Mouse (Mus musculus): Measurements from ENCODE around the gene Bcl11a. TPM values are rescaled to one million over a fixed set of nuclear protein-coding genes. Genes with fewer than 3 reads are reported as not detected.

Gene Bcl11a
- total RNA-seq, 1 experiment from 2014 or later: 102 TPM

DNA sequence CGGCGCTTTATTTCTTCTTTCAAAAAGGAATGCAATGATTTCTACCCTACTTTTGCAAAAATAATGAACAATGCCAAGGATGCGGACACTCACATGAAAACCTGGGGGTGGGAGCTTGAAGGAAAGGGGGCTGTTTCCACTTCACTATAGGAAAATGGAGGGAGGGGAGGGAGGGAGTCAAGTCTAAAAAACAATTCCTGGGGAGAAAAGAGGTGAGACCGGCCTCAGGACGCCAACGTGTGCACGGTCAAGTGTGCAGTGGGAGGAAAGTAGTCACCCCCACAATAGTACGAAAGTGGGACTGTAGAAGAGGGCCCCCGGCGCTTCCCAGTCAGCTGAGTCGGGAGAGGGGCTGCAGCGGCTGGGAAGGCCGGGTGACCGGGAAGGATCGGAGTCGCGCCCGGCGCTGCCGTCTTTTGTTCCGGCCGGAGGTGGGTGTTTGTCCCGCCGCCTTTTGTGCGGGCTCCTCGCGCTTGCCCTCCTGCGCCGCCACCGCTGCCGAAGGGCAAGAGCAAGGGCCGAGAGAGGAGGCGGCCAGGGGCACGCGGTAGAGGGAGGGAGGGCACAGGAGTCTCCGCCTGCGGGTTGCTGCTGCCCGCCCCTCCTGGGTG, 955 bp downstream of the Bcl11a start:
- no peak for ATAC-seq (ENCODE audit: extremely low read depth, insufficient number of reproducible peaks, low FRiP score, poor library complexity, severe bottlenecking)

DNA sequence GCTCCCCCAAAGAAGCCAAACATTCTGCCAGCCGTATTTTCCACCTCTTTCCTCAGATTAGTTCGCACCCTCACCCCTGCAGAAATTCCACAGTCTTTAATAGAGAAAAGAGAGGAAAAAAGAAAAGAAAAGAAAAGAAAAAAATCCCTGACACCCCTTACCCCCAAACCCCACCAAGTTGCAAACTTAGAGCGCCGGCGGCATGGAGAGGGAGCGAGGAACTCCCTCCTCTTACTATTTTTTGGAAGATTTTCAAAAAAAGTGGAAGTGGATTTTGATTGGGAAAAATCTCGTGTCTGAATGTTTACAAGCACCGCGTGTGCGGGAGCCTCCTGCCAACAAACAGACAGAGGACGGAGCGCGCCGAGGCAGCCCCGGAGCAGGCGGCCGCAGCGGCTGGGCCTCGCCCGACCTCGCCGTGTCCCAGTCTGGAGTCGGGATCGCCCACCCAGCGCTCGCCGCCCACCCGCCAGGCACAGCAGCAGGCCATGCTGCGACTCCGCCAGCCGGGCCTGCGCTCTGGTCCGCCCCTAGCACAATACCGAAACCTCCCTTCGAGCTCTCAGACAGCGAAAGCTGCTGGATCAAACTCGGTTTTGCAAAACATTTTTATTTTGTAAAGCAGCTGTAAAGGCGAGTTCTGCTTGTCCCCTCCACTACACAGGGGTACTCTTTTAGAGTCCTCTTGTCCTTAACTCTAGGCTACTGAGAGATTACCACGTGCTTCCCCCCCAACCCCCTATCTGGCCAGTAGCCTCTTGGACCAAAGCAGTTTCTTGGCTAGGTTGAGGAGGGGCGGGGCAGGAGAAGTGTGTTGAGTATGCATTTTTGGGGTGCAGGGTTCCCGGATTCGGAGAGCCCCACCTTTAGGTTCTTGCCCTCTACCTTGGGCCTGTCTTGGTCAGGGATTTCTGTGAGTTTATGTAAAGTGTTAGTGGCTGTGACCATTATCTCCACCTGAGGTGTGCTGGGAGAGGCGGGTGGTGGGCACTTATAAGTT, 1.8 kb downstream of the Bcl11a start:
- no peak for ATAC-seq (ENCODE audit: extremely low read depth, insufficient number of reproducible peaks, low FRiP score, poor library complexity, severe bottlenecking)

DNA sequence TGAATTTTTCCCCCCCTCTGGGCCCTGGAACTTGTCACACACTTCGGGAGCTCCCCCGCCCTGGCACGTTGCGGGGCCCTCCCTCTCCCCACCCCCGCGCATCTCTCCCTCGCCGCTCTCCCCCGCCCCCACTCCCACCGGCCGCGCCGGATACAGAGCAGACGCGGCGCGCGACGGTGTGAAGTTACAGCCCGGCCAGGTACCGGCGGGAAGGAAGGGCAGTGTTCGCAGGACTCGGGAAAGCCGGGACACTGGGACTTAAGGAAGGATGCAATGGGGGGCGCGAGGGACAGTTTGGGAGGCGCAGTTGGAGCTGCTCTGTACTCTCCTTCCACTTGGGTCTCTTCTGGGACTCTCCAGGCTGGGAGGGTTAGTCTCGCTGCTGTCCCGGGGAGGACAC, 2.7 kb downstream of the Bcl11a start:
- ATAC-seq (ENCODE audit: extremely low read depth, insufficient number of reproducible peaks, low FRiP score, poor library complexity, severe bottlenecking): no peak

- peak; percentile 42 for ATAC-seq (ENCODE audit: extremely low read depth, insufficient number of reproducible peaks, low FRiP score, poor library complexity, severe bottlenecking)
Observed at GRCm38 (mm10) chr11:24081016-24081686, 3.3 kb downstream of the Bcl11a start.

DNA sequence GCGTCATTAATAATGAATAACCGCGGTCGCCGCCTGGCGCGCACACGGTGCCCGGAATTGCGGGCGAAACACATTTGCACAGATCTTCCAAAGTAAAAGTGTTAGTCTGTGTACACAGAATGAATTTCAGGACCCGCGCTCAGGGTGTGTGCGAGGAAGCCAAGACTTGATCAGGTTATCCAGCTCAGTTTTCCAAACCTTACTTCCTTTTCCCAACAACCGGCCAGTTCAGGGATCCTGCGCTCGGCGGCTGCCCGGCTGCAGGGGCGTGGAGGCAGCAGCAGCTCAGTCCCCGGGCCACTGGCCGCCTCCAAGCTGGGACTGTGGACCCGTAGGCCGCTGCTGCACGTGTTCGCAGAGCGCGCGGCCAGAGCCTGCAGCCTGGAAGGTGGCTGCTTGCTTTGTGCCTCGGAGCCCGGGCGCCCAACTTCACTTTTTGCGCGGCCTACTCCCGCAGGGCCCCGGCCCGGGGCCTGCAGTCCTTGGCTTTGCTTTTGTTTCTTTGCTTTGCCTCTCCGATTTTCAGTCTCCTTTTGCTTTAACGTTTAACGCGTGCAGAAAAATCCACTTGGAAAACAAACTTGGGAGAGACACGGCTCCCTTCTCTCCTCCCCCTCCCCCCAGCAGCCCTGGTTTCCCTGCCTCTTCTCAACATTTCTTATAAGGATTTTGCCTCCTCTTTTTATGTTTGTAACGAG, 4.0 kb downstream of the Bcl11a start:
- ATAC-seq (ENCODE audit: extremely low read depth, insufficient number of reproducible peaks, low FRiP score, poor library complexity, severe bottlenecking): no peak

- no peak for ATAC-seq (ENCODE audit: extremely low read depth, insufficient number of reproducible peaks, low FRiP score, poor library complexity, severe bottlenecking)
Observed at GRCm38 (mm10) chr11:24082385-24083075, 4.7 kb downstream of the Bcl11a start.

- ATAC-seq (ENCODE audit: extremely low read depth, insufficient number of reproducible peaks, low FRiP score, poor library complexity, severe bottlenecking): no peak
Observed at GRCm38 (mm10) chr11:24083076-24083405, 5.2 kb downstream of the Bcl11a start.

DNA sequence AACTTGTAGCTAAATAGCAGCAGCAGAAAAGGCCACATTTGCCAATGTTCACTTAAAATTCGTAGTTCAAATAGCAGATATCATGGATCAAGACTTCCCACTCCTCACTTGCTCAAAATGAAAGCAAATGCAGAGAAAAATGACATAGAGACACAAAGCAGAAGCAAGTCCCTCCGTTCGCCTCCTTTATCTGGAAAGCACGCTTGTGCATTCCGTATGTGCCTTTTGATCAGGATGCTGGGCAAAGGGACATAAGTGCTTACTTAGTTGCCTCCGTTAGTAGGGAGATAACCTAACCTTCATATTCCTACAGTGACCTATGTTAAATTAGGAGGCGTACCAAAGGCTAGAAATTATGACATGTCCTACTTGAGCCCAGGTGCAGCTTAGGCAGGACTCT, 5.6 kb downstream of the Bcl11a start:
- no peak for ATAC-seq (ENCODE audit: extremely low read depth, insufficient number of reproducible peaks, low FRiP score, poor library complexity, severe bottlenecking)

- ATAC-seq (ENCODE audit: extremely low read depth, insufficient number of reproducible peaks, low FRiP score, poor library complexity, severe bottlenecking): no peak
Observed at GRCm38 (mm10) chr11:24084077-24084476, 6.2 kb downstream of the Bcl11a start.

GRCm38 (mm10) chr11:24084590-24084989, 6.7 kb downstream of the Bcl11a start:
- no peak for ATAC-seq (ENCODE audit: extremely low read depth, insufficient number of reproducible peaks, low FRiP score, poor library complexity, severe bottlenecking)

DNA sequence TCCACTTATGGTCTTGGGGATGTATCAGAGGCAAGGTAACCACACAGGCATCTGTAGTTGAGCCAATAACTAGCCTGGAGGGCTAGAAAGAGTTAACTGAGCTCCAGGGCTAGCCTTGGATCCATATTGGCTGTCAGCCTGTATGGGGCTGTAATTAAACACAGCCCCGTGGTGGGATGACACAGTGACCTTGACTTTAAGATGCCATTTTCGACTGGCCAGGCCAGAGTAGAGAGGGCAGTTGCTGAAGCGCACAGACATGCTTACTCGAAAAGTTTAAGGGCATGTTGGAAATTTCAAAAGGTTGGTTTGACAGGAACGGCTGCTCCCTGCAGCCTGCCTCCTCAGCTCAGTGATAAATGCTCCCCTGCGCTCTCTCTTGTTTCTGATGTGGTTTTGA, 8.1 kb downstream of the Bcl11a start:
- no peak for ATAC-seq (ENCODE audit: extremely low read depth, insufficient number of reproducible peaks, low FRiP score, poor library complexity, severe bottlenecking)

GRCm38 (mm10) chr11:24087069-24087468, 9.2 kb downstream of the Bcl11a start:
- peak; percentile 69; the same call in 1 of the 2 replicates for ATAC-seq (ENCODE audit: extremely low read depth, insufficient number of reproducible peaks, low FRiP score, poor library complexity, severe bottlenecking)

- ATAC-seq (ENCODE audit: extremely low read depth, insufficient number of reproducible peaks, low FRiP score, poor library complexity, severe bottlenecking): no peak
Observed at GRCm38 (mm10) chr11:24090443-24090842, 12.6 kb downstream of the Bcl11a start.

DNA sequence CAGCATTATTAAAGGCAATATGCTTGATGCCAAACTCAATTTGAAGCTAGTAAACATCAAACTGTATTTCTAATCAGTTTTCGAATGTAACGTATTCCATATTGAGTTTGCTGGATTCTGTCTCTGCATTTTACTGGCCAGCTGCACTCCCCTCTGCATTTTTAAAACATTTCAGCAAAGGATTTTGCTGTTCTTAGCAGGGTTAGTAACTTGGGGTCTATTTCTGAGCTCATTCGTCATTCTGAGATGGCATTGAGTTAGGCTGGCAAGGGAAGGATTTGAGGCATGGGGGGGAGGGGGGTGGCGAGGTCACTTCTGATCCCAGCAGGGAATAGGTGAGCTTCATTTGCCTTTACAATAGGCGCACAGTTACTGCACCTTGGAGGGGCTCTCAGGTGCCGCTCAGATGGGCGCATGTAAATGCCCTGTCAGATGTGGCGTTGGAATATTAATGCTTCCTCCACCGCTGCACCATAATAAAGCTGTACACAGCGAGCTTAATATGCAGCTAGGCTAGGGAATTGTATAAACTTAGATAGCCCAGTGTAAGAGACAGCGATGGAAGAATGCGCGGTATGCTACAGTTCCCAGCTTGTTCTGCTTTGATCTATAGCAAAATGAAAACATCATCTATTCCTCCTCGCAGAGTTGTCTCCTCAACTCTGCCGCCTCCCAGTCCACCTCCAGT, 13.7 kb downstream of the Bcl11a start:
- ATAC-seq (ENCODE audit: extremely low read depth, insufficient number of reproducible peaks, low FRiP score, poor library complexity, severe bottlenecking): no peak

DNA sequence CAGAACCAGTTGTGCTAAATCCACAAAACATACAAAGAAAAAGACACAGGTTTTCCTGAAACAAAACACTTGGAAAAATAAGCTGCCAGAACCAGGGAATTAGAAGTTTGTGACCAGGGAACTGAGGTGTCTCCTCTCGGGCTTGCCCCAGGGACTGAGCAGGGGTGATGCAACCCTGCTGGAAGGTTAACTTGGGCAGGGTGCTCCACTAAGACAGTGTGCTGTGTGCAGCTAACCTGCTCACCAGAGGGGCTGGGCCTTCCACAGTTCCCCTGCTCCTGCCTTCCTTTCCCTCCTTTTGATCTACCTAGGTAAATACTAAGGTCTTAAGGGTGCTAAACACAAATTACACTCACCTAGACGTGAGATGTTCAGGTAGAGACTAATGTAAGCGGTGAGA, 14.8 kb downstream of the Bcl11a start:
- no peak for ATAC-seq (ENCODE audit: extremely low read depth, insufficient number of reproducible peaks, low FRiP score, poor library complexity, severe bottlenecking)

DNA sequence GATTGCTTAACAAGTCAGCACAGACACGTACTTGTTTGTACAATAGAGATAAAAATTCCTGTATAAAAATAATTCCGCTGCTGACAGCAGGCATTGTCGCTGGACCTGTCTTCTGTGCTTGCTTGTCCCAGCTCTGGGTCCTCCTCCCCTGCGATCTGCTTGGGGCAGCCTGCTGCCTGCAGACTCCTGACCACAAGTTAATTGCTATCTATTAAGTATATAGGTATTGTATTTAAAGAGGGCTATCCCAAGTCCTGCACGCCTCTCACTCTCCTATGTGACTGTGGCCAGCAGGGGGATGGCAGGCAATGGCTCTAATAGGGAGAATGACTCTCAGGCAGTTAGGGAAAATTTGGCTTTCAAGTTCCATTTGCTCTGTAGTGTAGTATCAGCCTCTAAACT, 16.2 kb downstream of the Bcl11a start:
- ATAC-seq (ENCODE audit: extremely low read depth, insufficient number of reproducible peaks, low FRiP score, poor library complexity, severe bottlenecking): no peak

DNA sequence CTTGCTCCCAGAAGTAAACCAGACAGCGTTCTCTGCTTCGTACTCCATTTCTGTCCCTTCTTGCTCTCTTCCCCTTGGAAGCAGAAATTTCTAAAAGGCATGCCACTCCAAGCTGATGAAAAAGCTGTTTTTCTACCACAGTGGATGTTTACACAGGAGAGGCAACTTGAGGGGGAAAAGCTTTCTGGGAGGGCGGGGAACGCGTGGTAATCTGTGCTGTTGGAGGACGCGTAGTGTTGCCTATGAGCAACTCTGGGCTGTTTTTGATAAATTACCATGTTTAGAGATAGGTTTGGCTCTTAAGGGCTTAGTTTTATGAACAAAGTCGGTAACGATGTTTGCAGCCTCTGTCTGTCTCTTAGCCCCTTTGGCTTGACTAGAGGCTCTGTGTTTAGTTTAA, 17.4 kb downstream of the Bcl11a start:
- no peak for ATAC-seq (ENCODE audit: extremely low read depth, insufficient number of reproducible peaks, low FRiP score, poor library complexity, severe bottlenecking)

GRCm38 (mm10) chr11:24095656-24096353, 17.9 kb downstream of the Bcl11a start:
- no peak for ATAC-seq (ENCODE audit: extremely low read depth, insufficient number of reproducible peaks, low FRiP score, poor library complexity, severe bottlenecking)

Measured in neutrophil, adult 5-6 weeks (primary cell).